Mouse (Mus musculus) T-cell, adult 66 days (primary cell): ENCODE results near the gene Gm10553. TPM values are rescaled to one million over a fixed set of nuclear protein-coding genes. Genes with fewer than 3 reads are reported as not detected.

Source experiments
- total RNA-seq, 2 experiments: library from RNA; stranded (reverse); gene quantifications; 3 replicates in 1 of 2; 4 replicates in 1 of 2; pipeline ENCODE4 v1.2.4; 2023

Gm10553 gene
- not detected for total RNA-seq

DNA sequence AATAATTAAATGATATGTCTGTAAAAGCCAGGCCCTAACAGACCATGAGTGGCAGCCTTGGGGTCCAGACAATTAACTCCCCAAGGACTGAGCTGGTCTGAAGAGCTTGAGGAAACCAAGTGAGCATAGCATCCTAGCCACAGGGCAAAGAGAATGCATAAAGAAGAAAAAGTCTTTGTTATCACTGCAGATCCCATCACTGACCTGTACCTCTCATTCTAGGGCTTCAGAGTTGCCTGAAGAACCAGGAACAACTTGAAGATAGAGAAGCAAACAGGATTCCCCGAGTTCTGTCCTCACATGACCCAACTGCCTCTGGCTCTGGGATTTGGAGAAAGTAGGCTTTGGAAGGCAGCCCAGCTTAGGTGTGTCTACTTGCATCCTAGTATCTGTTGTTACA, at the start of gene Gm10553:
Gene Gm10553 (plus strand): TSS at position 301 of the 400 bp plus-strand sequence.

DNA sequence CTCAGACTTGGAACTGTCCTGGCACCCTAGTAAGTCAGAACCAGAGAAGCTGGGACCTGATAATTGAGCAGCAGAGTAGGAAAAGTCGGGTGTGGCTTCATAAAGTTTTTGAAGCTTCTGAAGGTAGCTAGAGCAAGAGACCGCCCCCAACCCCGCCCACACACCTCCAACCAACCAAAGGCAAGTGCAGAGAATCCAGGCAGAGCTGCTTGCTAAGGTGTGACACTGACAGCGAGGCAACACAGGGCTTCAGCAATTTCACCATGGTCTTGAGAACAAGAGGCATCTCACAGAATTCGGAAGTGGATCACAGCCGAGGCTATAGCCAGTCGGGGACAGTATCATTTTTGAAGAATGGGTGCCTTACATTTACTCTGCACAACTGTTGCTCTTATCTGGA, 9.8 kb downstream of the Gm10553 start, which contains the start of gene A530032D15Rik:
Gene A530032D15Rik (minus strand): TSS at position 101 of the 400 bp plus-strand sequence.

Other genes with a start within 250 kb of the Gm10553 start
- not detected for gene Slc16a14, start 165.0 kb upstream of the Gm10553 start, total RNA-seq
- gene A530032D15Rik, start 9.7 kb downstream of the Gm10553 start, total RNA-seq, result 1 to 10 TPM; 2.5 to 7.2 TPM
- gene C130026I21Rik, start 170.4 kb downstream of the Gm10553 start, total RNA-seq, result 10 to 100 TPM; 31.0 to 33.8 TPM